Mouse (Mus musculus) hindbrain, embryonic 15.5 days (tissue): ENCODE results near the gene Nr6a1. TPM values are rescaled to one million over a fixed set of nuclear protein-coding genes. Genes with fewer than 3 reads are reported as not detected.
A peak's percentile ranks its signal among the peaks of the same experiment; 100 is the strongest.

Experiments used
- ATAC-seq: fragments of 200-750 bp; cut with Nextera tagmentation; 2 replicates; pipeline ENCODE4 v1.8.0; 2017; ENCODE audit warnings: low read depth, moderate number of reproducible peaks, moderate TSS enrichment; ENCODE audit not compliant: low FRiP score
- H3K27ac ChIP-seq: fragments of 300-500 bp; sonication (generic); replicated peaks from 2 replicates; pipeline ENCODE4 v1.5.1; 2015; ENCODE audit warnings: mild to moderate bottlenecking, inconsistent platforms
- H3K27me3 ChIP-seq: fragments of 300-500 bp; sonication (generic); 2 replicates; pipeline ENCODE4 v1.6.1; 2015; ENCODE audit warnings: control low read depth, inconsistent platforms
- H3K36me3 ChIP-seq: fragments of 300-500 bp; sonication (generic); 2 replicates; pipeline ENCODE4 v1.6.1; 2015; ENCODE audit warnings: control low read depth, inconsistent platforms
- H3K4me1 ChIP-seq: fragments of 300-500 bp; sonication (generic); replicated peaks from 2 replicates; pipeline ENCODE4 v1.6.1; 2015; ENCODE audit warnings: control low read depth, inconsistent platforms
- H3K4me2 ChIP-seq: fragments of 300-500 bp; sonication (generic); 2 replicates; pipeline ENCODE4 v1.6.1; 2015; ENCODE audit warnings: moderate library complexity, mild to moderate bottlenecking, inconsistent platforms
- H3K4me3 ChIP-seq: fragments of 300-500 bp; sonication (generic); 2 replicates; pipeline ENCODE4 v1.5.1; 2015; ENCODE audit warnings: mild to moderate bottlenecking, inconsistent platforms
- H3K9ac ChIP-seq: fragments of 300-500 bp; sonication (generic); 2 replicates; pipeline ENCODE4 v1.6.1; 2015; ENCODE audit warnings: inconsistent platforms
- H3K9me3 ChIP-seq: fragments of 300-500 bp; sonication (generic); 2 replicates; pipeline ENCODE4 v1.6.1; 2016; ENCODE audit warnings: control low read depth, inconsistent platforms
- WGBS: fragments of 180-500 bp; shearing (Covaris S2); methylation state at CpG from one replicate; pipeline ENCODE4 v1.1.7; 2015; 5-methylcytosine and 5-hydroxymethylcytosine counted together
- polyA plus RNA-seq: library from polyadenylated mRNA; unstranded; fragments of >200 nt; fragmentation: Nextera tagmentation; extraction: Ambion mirVana; gene quantifications from 2 replicates; pipeline ENCODE4 v1.2.1, GENCODE M21; 2015

The Nr6a1 gene
- polyA plus RNA-seq, 1 experiment from 2014 or later: 2.1 TPM

- Histone ChIP-seq H3K9ac (no peak overlapping the region), H3K4me1 (0 out of 2 replicates have a peak, but pooled peaks cover 15% of the 10 kb centered on the region), H3K4me2 (no peak overlapping the region), H3K36me3 (no peaks in the 10 kb centered on the region), H3K27ac (no peak overlapping the region), H3K27me3 (0 out of 2 replicates have a peak, but pooled peaks cover 7% of the 10 kb centered on the region), H3K9me3 (no peaks in the 10 kb centered on the region), H3K4me3 (no peak overlapping the region)
- no peak for ATAC-seq
- WGBS: 63% methylated on average over 5 of the region's 5 CpGs
Observed at GRCm38 (mm10) chr2:38934936-38935335, 7.4 kb upstream of the Nr6a1 start.

- Histone ChIP-seq H3K27me3 (0 out of 2 replicates have a peak, but pooled peaks cover 7% of the 10 kb centered on the region), H3K9ac (no peak overlapping the region), H3K36me3 (no peaks in the 10 kb centered on the region), H3K4me3 (no peak overlapping the region), H3K9me3 (no peaks in the 10 kb centered on the region), H3K27ac (peak overlapping the region; percentile 10; the same call in 1 of the 2 replicates), H3K4me1 (0 out of 2 replicates have a peak, but pooled peaks cover 15% of the 10 kb centered on the region), H3K4me2 (peak overlapping the region; percentile 9; the same call in 1 of the 2 replicates)
- WGBS: 16% methylated on average over 2 of the region's 2 CpGs
- ATAC-seq: no peak
Observed at GRCm38 (mm10) chr2:38933931-38934330, 6.4 kb upstream of the Nr6a1 start.

GRCm38 (mm10) chr2:38931851-38932667, 4.6 kb upstream of the Nr6a1 start, which contains the start of gene Olfml2a:
Gene Olfml2a (plus strand): TSS chr2:38931978.
- H3K9ac ChIP-seq: peak within 1 kb of the TSS; percentile 43
- peak within 1 kb of the TSS; percentile 40 for H3K4me3 ChIP-seq
- H3K36me3 ChIP-seq: no peaks in the 10 kb centered on the region
- H3K9me3 ChIP-seq: no peaks in the 10 kb centered on the region
- peaks cover 16% of the 10 kb centered on the region; the same call in 1 of the 2 replicates for H3K4me1 ChIP-seq
- H3K4me2 ChIP-seq: peak within 1 kb of the TSS; percentile 80
- peak; percentile 63; the same call in 1 of the 2 replicates for ATAC-seq
- no peak within 1 kb of the TSS for H3K27ac ChIP-seq
- 0 out of 2 replicates have a peak, but pooled peaks cover 7% of the 10 kb centered on the region for H3K27me3 ChIP-seq
- 9% methylated on average over 30 of the region's 32 CpGs for WGBS

GRCm38 (mm10) chr2:38930269-38930668, 2.8 kb upstream of the Nr6a1 start:
- no peak overlapping the region for H3K4me3 ChIP-seq
- no peak for ATAC-seq
- 66% methylated on average over 2 of the region's 2 CpGs for WGBS

DNA sequence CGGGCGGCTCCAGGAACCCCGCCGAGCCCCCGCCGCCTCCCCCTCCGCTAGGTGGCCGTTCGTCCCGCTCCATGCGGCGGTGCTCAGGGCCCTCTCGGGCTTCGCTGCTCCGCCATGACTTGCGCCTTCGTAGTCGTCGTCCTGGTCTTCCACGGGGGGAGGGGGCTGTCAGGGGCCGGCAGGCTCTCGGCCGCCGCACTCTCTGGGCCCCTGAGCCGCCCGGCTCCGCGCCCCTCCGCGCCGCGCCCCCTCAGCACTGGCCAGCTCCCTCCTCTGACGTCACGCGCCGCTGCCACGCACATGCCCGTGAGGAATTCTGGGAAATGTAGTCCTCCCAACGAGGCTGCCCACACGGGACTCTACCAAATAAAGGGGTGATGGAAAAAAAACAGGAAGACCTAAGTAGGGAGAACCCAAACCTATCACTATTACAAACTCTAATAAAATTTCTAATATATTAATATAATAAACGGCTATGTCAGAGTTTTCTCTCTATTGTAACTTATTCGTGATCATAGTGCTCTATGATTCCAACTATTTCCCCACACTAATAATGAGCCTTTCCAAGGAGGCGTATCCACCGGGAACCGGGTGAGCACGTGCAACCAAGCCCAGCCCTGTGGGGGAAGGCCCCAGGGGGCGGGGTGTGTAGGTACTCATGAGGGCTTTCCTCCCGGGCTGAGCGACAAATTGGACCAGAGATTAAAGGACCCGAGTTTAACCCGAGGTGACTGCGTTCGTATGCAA, 1.2 kb downstream of the Nr6a1 start:
- ATAC-seq: peak; percentile 94

More at GRCm38 (mm10) chr2:38930269-38930668, 2.8 kb upstream of the Nr6a1 start:
- no peak overlapping the region for H3K4me2 ChIP-seq
- H3K27me3 ChIP-seq: 0 out of 2 replicates have a peak, but pooled peaks cover 7% of the 10 kb centered on the region
- no peak overlapping the region for H3K9ac ChIP-seq
- no peaks in the 10 kb centered on the region for H3K9me3 ChIP-seq
- H3K27ac ChIP-seq: no peak overlapping the region
- peaks cover 22% of the 10 kb centered on the region for H3K4me1 ChIP-seq
- H3K36me3 ChIP-seq: no peaks in the 10 kb centered on the region

DNA sequence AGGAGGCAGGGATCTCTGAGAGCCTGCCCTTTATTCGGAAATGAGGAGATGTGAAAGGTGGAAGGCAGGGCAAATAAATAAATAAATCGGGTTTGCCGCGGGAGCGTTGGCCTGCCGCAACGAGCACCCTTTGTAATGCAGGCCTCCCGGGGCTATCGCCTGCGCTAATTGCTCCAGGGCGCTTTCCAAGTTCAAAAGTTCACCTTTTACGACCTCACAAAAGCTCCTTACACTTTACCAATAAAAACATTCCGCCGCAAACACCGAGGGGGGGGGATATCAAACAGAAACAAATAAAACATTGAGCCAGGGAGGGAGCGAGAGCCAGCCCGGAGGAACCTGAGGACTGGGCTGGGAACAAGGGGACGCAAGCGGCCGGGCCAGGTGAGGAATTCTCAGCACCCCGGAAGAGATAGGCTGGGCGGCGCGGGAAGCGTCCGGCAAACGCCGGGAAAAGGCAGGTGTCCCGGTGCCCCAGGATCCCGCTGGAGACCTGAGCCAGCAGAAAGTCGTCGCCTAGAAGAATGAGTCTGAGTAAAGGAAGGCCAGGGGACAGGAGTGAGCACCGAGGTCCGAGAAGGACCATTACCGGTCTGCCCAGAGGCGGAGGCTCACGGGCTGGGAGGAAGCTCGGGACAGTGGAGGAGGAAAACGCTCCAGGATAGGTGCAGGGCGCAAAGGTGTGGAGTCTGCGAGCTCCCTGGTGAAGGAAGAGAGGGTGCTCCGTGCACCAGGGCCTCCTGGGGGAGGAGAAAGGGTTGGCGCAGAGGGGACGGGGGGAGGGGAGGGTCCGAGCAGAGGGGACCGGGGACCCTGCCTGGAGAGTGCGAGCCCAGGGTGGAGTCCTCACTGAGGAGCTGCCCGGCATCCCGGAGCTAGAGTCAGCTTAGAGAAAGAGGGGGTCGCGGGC, 2.1 kb downstream of the Nr6a1 start:
- peak; percentile 67 for ATAC-seq
- Histone ChIP-seq H3K9me3 (no peaks in the 10 kb centered on the region), H3K4me2 (peak overlapping the region; percentile 99), H3K27me3 (peaks cover 7% of the 10 kb centered on the region; the same call in 1 of the 2 replicates), H3K9ac (peak overlapping the region; percentile 84), H3K4me3 (peak overlapping the region; percentile 97), H3K36me3 (no peaks in the 10 kb centered on the region), H3K27ac (peak overlapping the region; percentile 59), H3K4me1 (peaks cover 21% of the 10 kb centered on the region)
- WGBS: 1% methylated on average over 51 of the region's 51 CpGs

More for the DNA sequence above, 1.2 kb downstream of the Nr6a1 start:
- Histone ChIP-seq H3K9ac (peak overlapping the region; percentile 84), H3K36me3 (no peaks in the 10 kb centered on the region), H3K9me3 (no peaks in the 10 kb centered on the region), H3K27me3 (peaks cover 7% of the 10 kb centered on the region; the same call in 1 of the 2 replicates), H3K4me1 (peaks cover 21% of the 10 kb centered on the region), H3K4me2 (peak overlapping the region; percentile 99), H3K4me3 (peak overlapping the region; percentile 97), H3K27ac (peak overlapping the region; percentile 59)
- WGBS: under 1% methylated on average over 42 of the region's 53 CpGs

- no peak overlapping the region for H3K27ac ChIP-seq
- H3K4me1 ChIP-seq: peaks cover 21% of the 10 kb centered on the region
- peak overlapping the region; percentile 97 for H3K4me3 ChIP-seq
- H3K9ac ChIP-seq: peak overlapping the region; percentile 84; the same call in 1 of the 2 replicates
- 5% methylated on average over 10 of the region's 10 CpGs for WGBS
- H3K36me3 ChIP-seq: no peaks in the 10 kb centered on the region
- ATAC-seq: no peak
- peaks cover 4% of the 10 kb centered on the region; the same call in 1 of the 2 replicates for H3K27me3 ChIP-seq
- peak overlapping the region; percentile 99 for H3K4me2 ChIP-seq
- H3K9me3 ChIP-seq: no peaks in the 10 kb centered on the region
Observed at GRCm38 (mm10) chr2:38924571-38924970, 2.9 kb downstream of the Nr6a1 start.

- Histone ChIP-seq H3K36me3 (no peaks in the 10 kb centered on the region), H3K4me3 (no peak overlapping the region), H3K27me3 (peaks cover 4% of the 10 kb centered on the region; the same call in 1 of the 2 replicates), H3K9me3 (no peaks in the 10 kb centered on the region), H3K9ac (no peak overlapping the region), H3K27ac (no peak overlapping the region), H3K4me2 (peak overlapping the region; percentile 99; the same call in 1 of the 2 replicates), H3K4me1 (peaks cover 21% of the 10 kb centered on the region)
- no peak for ATAC-seq
- WGBS: 42% methylated on average over 2 of the region's 2 CpGs
Observed at GRCm38 (mm10) chr2:38923911-38924310, 3.6 kb downstream of the Nr6a1 start.

GRCm38 (mm10) chr2:38923471-38923870, 4.0 kb downstream of the Nr6a1 start:
- Histone ChIP-seq H3K36me3 (no peaks in the 10 kb centered on the region), H3K9ac (no peak overlapping the region), H3K27ac (no peak overlapping the region), H3K4me3 (no peak overlapping the region), H3K9me3 (no peaks in the 10 kb centered on the region), H3K4me2 (no peak overlapping the region), H3K27me3 (peaks cover 4% of the 10 kb centered on the region; the same call in 1 of the 2 replicates), H3K4me1 (peaks cover 21% of the 10 kb centered on the region)
- WGBS: 31% methylated on average over 3 of the region's 3 CpGs
- no peak for ATAC-seq

- Histone ChIP-seq H3K36me3 (no peaks in the 10 kb centered on the region), H3K4me2 (no peak overlapping the region), H3K4me3 (no peak overlapping the region), H3K27ac (no peak overlapping the region), H3K9me3 (no peaks in the 10 kb centered on the region), H3K9ac (no peak overlapping the region), H3K27me3 (peaks cover 4% of the 10 kb centered on the region; the same call in 1 of the 2 replicates), H3K4me1 (peaks cover 17% of the 10 kb centered on the region)
- 8% methylated on average over 1 of the region's 1 CpGs for WGBS
- ATAC-seq: no peak
Observed at GRCm38 (mm10) chr2:38921374-38921773, 6.1 kb downstream of the Nr6a1 start.
